Mouse (Mus musculus) left cerebral cortex, postnatal 4 days (tissue): Measurements from ENCODE around the gene Ets1. TPM values are rescaled to one million over a fixed set of nuclear protein-coding genes. Genes with fewer than 3 reads are reported as not detected.

Experiments used
- DNase-seq: peaks from one replicate; pipeline ENCODE4 v3.0.0-alpha.2; 2022
- intact Hi-C: fragments of 180-260 bp; cut with DNase I; formaldehyde crosslinking; loops from one replicate; pipeline ENCODE4 v1.15.1; 2025
- total RNA-seq, 2 experiments: library from RNA; stranded (reverse); gene quantifications; 2 replicates each; pipeline ENCODE4 v1.2.3; 2021

Ets1 gene
- total RNA-seq, 2 experiments from 2014 or later: 26.5 to 27.2 TPM

DNA sequence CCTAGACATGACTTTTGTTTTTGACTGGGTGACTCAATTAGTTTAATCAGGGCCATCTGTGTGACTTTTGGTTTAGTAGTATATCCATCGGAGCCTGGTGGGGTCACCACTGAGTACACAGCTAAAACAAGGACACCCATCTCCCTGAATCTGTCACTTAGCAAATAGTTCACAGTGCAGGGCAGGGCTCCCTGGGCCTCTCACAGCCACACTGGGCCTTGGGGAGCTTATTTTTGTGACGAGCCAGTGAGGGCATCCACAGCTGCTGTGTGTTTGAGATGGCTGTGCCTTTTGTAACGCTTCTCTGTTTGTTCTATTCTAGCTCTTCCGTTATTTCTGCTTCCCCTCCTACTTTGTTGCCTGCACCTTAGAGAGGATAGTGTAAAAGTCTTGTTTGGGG lies 90.6 kb downstream of the Ets1 start:
- intact Hi-C loops: no loop called here
- DNase-seq: no peak

DNA sequence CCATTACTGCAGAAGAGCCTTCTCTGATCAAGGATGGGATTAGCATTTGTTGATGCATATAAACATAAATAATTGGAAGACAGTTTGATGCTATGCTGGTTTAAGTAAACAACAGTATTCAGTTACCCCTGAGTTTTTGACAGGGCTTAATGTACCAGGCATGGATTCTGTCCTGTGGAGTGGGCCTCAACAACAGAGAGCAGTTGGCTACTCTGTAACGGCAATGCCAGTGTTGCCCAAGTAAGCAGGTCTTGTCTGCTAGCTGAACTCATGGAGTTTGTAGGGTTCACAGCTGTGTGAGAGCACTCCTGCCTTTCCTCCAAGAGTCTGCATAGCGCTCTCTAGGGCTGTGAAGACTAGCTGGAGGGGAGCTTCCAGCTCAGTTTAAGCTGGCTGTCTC lies 91.0 kb downstream of the Ets1 start:
- intact Hi-C loops: no loop called here
- DNase-seq: no peak

DNA sequence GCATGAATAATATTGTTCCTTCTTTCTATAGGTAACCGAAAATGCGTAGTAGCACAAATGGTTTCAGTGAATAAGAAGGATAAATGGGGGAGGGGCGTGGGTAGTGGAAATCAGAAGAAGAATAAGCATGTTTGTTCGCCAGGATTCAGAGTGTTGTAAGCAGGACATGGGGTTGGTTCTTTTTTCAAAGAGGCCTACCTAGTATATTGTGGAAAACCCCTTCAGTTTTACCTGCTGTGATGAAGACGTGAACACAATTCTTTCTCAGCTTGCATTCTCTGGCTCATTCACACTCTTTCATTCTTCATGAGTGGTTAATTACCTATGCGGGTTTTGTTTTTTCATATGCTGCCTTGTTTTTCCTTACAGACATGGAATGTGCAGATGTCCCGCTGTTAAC lies 92.3 kb downstream of the Ets1 start:
- intact Hi-C loops: no loop called here

DNA sequence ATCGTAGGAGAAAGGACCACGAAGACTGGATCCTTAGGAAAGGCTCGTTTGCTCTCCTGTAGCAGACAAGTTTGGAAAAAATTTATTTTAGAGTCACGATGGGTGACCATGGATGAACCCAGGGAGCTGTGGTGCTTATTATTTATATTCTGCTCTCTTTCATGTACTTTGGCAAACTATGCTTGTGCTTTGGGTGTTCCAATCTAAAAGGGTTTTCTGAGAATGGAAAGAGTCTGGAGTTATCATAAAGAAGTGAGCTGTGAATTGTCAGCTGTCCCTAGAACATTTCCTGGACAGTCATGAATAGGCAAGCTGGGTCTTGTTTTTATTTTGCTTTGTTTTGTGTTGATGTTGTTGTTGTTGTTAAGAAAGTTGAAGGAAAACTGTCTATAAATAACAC lies 92.8 kb downstream of the Ets1 start:
- intact Hi-C loops: no loop called here
- no peak for DNase-seq

More for the DNA sequence above, 92.3 kb downstream of the Ets1 start:
- no peak for DNase-seq

DNA sequence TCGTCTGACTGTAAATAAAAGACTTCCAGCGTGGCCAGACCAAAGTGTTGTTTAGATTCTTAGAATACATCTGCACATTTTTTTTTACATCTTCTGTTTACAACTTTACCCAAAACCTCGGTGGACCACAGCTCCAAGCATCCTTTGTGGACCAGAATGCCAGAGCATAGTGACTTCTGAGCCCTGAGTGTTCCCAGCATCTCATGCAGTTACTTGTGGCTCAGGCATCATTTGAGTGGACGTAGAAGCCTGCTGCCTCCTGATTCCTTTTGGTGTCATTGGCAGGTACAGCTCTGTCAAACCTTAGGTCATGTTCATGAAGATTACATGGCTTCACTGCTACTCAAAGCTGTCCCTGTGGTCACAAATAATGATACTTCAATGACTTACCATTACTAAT lies 93.2 kb downstream of the Ets1 start:
- DNase-seq: no peak
- intact Hi-C loops: no loop called here

DNA sequence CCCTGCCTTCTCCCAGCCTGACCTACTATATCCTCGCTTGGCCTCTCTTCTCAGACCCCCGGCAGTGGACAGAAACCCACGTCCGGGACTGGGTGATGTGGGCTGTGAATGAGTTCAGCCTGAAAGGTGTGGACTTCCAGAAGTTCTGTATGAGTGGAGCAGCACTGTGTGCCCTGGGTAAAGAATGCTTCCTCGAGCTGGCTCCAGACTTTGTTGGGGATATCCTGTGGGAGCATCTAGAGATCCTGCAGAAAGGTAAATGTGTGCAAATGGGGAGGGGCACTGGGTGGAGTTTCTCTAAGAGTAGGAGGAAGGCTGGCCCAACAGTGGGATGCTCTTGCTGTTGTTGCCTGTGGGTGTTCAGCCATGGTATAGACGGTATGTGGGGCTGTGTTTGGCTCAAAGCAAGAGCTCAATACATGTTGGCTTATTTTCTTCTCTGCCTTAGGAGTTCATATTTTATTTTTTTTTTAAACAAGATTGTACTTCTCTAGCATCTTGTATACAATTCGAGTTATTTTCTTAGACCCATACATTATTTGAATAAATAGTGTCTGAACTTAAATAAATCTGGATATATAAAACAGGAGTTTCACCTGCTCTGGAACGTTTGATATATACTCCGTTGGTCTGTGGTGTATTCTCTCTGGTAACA lies 94.1 kb downstream of the Ets1 start:
- no peak for DNase-seq
- intact Hi-C loops: no loop called here

DNA sequence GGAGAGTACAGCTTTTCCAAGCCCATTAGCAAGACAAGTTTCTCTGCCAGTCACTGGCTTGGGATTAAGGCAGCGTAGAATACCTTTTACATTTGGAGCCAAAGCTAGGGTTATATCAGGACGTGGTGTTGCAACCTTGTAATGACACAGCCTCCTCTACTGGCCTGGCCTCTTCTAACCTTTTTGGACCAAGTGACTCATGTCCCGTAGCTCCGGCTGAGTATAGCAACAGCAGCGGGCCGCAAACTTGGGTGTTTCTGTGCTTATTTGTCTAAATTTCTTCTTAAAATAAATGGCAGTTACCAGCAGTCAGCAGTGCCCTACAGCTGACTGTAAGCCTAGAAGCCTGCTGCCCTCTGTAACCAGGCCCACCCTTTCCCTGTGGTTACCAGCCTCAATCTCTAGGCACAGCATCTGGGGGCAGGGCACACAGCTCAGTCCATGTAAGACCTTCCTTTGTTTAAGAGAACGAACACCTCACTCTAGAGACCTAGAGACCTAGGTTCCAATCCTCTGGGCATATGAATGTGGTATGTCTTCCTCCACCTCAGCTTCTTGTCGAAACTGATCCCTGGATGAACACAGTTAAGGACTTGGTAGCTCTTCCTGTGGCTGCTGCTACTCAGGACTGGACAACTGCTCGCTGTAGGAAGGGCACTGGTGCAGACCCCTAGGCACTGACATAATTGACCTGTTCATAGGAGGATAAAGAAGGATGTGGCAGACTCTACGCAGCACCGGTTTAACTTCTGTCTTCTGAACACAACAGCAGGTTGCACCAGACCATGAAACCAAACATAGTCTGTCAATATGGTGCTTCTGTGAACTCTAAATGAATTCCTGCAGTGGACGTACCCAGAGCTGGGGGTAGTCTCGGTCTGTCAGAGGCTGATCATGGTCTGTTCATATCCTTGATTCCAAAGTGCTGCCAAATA lies 94.9 kb downstream of the Ets1 start:
- DNase-seq: no peak
- intact Hi-C loops: no loop called here

DNA sequence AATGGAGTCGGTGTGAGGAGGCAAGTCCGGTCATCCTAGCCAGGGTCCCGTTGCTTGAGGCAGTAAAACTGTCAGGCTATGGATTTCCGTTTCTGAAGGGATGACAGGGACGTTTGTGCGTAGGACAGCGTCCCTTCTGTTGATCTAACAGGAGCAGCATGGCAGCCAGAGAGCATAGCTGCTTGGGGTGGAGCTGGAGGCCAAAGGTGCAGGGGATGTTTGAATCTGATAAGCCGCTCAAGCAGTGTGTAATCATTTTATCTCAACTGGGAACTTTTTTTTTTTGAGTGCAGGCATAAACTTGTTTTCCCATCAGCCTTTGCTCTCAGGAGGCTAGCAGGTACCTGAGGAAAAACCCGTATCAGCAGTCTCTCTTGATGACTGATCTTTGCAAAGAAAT lies 95.8 kb downstream of the Ets1 start:
- no peak for DNase-seq
- intact Hi-C loops: no loop called here

DNA sequence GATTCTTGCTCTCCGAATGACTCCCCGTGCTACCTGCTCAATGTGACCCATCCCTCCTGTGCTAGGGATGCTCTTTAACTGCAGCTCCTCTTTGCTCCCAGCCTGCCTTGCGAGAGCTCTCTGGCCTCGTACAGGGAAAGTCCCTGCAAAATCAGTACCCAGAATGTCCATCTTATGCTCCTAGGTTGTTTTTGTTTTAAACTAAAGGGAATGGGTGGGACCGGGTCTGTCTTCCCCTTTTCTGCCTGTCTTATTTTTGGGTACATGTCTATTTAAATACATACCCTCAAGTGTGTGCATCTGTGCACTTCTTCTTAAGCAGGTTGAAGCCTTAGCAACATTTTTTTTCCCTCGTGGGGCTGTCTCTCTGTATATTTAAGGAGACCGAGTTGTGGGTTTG lies 99.0 kb downstream of the Ets1 start:
- intact Hi-C loops: no loop called here
- DNase-seq: no peak

DNA sequence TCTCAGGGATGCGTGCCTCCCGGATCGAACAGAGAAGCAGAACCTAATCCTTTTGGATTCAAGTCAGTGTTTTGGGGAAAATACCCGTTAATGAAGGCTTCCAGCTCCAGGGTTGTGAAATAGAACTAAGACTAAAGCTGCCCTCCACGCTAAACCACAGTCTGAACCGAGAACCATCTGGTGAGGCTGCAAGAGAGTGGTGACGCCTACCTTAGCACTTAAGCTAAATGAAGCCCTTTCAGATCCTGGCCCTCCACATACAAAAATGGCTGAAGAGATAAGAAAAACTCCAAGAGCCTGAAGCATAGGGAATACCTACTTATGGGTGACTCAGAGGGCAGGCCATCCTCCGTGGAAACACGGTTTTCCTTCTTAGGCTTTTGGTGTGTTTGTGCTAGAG lies 100.0 kb downstream of the Ets1 start:
- DNase-seq: no peak
- intact Hi-C loops: no loop called here

DNA sequence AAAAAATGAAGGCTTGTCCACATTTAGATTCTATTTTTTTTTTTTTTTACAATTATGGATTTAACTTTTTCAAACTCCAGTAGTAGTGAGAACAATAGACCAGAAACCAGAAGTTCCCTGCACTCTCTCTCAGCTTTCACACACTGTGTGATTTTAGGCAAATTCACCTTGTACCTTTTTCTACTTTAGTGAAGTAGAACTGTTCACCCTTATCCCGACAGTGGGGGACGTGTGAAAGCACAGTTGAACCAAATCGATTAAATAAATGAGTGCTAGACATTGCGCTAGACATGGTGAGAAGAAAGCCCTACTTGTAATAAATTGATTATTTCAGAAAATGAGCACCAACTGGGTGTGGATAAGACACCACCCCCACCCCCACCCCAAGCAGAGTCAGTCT lies 104.0 kb downstream of the Ets1 start:
- intact Hi-C loops: no loop called here
- DNase-seq: no peak

DNA sequence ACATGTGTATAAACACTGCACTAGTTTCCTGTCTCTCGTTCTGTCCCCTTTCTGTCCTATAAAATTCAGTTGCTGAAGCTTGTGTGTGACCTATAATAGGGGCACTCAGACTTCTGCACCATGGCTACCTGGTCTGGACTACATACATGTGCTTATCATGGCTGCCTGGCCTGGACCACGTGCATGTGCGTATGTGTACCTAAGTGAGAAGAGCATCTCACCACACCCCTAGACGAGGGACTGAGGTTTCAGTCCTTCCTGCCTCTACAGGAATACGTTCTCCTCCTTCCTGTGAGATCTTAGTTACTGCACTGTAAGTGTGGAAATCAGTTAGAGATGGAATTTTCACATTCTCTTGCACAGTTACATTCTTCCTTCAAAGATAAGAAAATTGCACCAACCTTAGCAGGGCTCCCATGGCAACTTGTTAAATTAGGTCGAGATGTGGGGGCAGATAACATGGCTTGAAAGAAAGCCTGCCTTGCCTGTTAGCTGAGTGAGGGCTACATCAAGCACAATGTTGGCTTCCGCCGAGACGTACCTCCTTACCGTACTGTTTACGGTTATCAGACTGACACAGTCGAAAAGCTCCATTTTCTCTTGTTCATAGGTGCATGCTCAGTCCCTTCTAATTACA lies 104.8 kb downstream of the Ets1 start:
- DNase-seq: no peak
- intact Hi-C loops: no loop called here

DNA sequence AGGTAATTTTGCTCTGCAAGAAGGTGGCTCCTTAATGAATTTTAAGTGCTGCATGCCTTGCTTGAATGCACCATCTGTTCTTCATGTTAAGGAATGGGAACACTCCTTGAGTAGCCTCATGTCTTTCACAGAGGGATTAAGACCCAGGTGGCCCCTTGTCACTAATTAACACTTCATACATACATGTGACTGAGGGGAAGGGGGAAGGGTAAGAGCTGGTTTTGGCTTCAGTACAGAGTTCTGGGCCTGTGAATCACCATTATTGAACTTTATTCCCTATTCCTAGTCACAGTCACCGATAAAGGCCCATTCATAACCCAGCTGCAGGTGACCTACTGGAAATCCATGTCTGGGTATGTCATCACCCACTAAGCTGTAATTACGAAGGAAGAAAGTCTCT lies 105.7 kb downstream of the Ets1 start:
- DNase-seq: no peak
- intact Hi-C loops: no loop called here

DNA sequence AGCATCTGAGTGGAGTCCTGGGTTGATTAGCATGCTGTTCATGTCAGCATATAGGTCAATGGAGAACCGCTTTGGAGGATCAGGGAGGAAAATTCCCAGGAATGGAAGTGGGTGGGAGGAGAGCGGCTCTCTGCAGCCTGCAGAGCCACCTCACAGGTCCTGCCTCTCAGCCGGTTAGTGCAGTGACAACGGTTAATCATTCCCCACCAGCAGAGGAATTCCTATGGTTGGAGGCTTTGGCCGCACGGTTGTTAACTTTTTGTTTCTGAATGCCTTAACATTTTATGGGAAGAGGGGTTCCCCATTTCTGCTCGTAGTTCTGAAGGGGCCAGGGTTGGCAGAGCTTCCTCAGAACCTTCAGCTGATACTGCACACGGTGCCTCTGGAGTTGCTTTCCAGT lies 107.1 kb downstream of the Ets1 start:
- intact Hi-C loops: no loop called here

DNA sequence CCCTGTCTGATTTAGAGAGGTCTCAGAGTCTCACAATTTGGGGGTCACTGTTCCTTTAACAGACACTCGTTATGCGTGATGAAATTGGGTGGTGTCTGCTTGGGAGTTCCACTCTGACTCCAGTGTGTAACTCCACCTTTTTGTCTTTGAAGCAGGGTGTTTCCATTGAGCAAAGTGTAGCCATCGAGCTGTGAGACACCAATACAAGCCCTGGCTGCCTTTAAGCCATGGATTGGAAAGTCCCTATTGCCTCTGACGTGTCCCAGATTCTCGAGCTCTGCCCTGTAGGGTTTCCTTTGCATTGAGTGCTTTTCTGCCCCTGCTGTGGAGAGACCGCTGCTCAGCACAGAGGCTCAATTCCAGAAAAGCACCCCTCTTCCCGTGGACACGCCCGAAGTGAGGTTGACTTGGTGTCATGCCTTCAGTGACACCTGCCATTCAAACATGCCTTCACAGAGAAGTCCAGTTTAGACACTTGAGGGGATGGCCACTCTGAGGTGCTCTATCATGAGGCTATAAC lies 107.7 kb downstream of the Ets1 start:
- intact Hi-C loops: no loop called here
- no peak for DNase-seq

More for the DNA sequence above, 107.1 kb downstream of the Ets1 start:
- no peak for DNase-seq

DNA sequence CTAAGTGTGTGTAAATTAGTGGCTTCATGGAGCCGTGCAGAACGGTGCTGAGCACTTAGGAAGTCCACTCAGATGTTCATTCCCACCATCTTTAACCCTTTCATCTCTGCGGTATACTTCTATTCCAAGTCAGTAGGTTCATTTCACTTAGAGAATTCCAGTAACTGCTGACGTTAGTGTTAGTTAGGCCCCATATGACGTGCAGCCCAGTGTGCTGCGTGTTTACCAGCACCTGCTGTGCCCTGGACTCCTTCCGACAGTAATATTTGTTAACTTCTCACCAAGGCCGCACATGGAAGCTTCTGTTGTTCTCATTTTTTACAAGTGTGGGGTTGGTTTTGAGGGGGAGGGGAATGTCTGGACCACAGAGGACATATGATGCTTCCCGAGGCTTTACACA lies 108.3 kb downstream of the Ets1 start:
- no peak for DNase-seq
- intact Hi-C loops: no loop called here

DNA sequence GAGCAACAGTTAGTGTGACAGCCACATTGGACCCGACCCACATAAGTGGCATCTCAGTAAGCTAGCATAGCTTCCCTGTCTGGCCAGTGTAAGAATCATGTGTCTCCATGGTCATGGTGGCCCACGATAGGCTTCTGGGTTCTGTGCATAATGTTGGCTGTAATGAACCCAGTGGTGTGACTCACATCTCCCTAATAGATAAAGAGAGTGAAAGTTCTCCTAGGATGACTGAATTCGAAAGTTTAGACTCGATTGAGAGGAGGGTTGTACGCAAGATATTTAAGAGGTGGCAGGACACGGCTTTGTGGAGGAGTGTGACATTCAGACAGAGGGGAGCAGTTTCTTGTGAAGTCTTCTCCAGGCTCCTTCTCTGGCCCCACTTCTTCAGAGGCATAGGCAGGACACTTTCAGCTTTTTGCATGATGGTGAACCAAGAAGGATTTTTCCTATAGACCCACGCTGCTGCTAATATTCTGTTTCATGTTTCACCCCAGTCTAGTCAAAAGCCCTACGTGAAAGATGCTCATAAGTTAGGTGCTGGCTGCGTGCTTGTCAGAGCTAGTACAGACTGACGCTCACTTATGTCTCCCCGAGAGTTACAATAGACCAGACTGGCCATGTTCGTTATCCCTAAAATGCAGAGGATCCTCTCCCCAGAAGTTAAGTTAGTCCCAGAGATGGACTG lies 109.2 kb downstream of the Ets1 start:
- intact Hi-C loops: no loop called here
- DNase-seq: no peak

DNA sequence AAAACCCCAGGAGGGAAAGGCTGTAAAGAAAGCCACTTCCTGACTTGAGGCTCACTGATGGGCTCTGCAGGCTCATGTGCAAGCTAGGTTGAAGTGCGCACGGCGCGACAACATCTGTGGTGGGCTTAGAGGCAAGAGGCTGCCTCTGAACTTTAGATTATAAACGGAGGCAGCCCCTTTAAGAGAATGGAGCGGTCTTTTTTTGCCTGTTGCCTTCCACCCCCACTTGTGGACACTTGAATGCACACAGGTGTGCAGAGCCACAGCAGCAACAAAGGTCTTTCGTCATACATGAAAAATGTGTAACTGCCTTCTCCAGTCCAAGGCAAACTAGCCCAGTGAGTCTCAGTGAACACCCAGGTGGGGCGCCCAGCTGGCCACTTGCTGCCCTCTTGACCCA lies 110.0 kb downstream of the Ets1 start:
- intact Hi-C loops: no loop called here
- DNase-seq: no peak

DNA sequence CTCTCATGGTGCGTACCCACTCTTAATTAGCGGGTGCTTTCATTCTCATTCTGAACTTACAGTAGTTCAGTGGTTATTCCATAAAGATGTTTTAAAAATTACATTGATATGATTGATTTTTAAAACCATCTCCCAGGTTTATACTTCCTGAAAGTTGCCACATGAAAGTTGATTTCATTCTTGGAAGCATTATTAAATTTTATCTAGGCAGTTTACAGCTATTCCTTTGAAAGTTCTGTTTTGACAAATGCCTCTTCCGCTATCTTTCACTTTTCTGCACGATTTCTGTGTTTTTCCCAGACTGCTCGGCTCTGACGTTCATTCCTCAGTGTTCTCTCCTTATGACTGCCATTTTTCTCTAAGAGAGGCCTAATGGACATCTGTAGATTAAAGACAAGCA lies 110.6 kb downstream of the Ets1 start:
- intact Hi-C loops: no loop called here
- no peak for DNase-seq

DNA sequence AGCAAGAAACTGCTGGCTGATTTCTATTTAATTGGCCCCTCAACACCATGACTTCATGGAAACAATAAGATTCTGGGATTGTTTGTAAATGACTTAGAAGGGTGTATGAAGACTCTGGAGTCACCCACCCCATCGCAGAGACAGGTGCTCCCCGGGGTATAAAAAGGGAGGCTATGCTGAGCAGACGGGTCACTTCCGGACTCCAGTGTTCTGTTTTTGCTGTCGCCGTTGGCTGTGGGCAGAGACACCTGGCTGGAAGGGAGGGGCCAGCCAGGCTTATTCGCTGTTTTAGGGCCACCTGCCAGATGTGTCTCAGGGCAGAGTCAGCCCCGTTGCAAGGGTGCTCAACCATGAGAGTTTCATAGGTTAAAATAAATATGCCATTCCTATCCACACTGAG lies 111.6 kb downstream of the Ets1 start:
- no peak for DNase-seq
- intact Hi-C loops: no loop called here

DNA sequence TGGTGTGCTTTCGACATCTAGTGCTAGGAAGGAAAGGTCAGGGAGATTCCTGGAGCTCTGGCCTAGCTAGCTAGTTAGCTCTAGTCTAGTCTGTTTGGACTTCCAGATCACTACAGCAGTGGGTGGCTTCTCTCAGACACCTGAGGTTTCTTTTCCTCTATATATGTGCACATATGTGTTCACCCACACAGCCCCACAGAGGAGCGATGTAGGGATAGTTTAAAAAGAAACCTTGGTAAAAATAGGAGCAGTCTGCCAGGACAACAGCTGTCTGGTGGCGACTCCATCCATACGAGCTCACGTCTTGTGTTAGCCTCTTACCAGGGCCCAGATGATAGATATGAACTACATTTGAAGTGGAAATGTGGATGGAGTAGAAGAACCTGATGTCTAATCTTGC lies 112.5 kb downstream of the Ets1 start:
- no peak for DNase-seq
- intact Hi-C loops: no loop called here
